Mouse (Mus musculus) intestine, postnatal 0 days (tissue): ENCODE measurements around the gene G6pc. TPM values are rescaled to one million over a fixed set of nuclear protein-coding genes. Genes with fewer than 3 reads are reported as not detected.
A peak's percentile ranks its signal among the peaks of the same experiment; 100 is the strongest.

Experiments used
- ATAC-seq: fragments of 200-750 bp; cut with Nextera tagmentation; 2 replicates; pipeline ENCODE4 v1.8.0; 2017; ENCODE audit warnings: mild to moderate bottlenecking, moderate TSS enrichment, moderate library complexity
- H3K27ac ChIP-seq: fragments of 300-500 bp; sonication (generic); 2 replicates; pipeline ENCODE4 v1.5.1; 2014; ENCODE audit warnings: mild to moderate bottlenecking, low read depth, low read length, moderate library complexity
- H3K27me3 ChIP-seq: fragments of 300-500 bp; sonication (generic); replicated peaks from 2 replicates; pipeline ENCODE4 v1.6.1; 2014; ENCODE audit warnings: low read length, mixed read lengths; ENCODE audit not compliant: control insufficient read depth, insufficient read depth
- H3K36me3 ChIP-seq: fragments of 300-500 bp; sonication (generic); 2 replicates; pipeline ENCODE4 v1.6.1; 2014; ENCODE audit warnings: mild to moderate bottlenecking, moderate library complexity; ENCODE audit not compliant: control insufficient read depth, insufficient read depth
- H3K4me1 ChIP-seq: fragments of 300-500 bp; sonication (generic); replicated peaks from 2 replicates; pipeline ENCODE4 v1.6.1; 2014; ENCODE audit warnings: antibody characterized with exemption, low read length, mixed read lengths; ENCODE audit not compliant: control insufficient read depth, insufficient read depth
- H3K4me2 ChIP-seq: fragments of 300-500 bp; sonication (generic); replicated peaks from 2 replicates; pipeline ENCODE4 v1.6.1; 2014; ENCODE audit warnings: low read depth, mild to moderate bottlenecking, moderate library complexity
- H3K4me3 ChIP-seq: fragments of 300-500 bp; sonication (generic); 2 replicates; pipeline ENCODE4 v1.5.1; 2014; ENCODE audit warnings: low read depth, low read length
- H3K9ac ChIP-seq: fragments of 300-500 bp; sonication (generic); 2 replicates; pipeline ENCODE4 v1.6.1; 2014; ENCODE audit warnings: mild to moderate bottlenecking, low read depth, low read length
- H3K9me3 ChIP-seq: fragments of 300-500 bp; sonication (generic); 2 replicates; pipeline ENCODE4 v1.6.1; 2016; ENCODE audit warnings: mixed run types; ENCODE audit not compliant: control insufficient read depth
- CTCF ChIP-seq: sonication (generic); IDR thresholded peaks from 2 replicates; pipeline ENCODE4 v1.5.1; 2016; ENCODE audit warnings: low read depth, mild to moderate bottlenecking, control low read depth, antibody characterized with exemption, moderate library complexity
- WGBS: fragments of 180-500 bp; shearing (Covaris S2); extraction: QIAGEN DNeasy Blood & Tissue Kit; methylation state at CpG from one replicate; pipeline ENCODE4 v1.1.7; 2014; 5-methylcytosine and 5-hydroxymethylcytosine counted together
- polyA plus RNA-seq: library from polyadenylated mRNA; unstranded; fragments of >200 nt; fragmentation: Nextera tagmentation; extraction: Ambion mirVana; gene quantifications from 2 replicates; pipeline ENCODE4 v1.2.1, GENCODE M21; 2015

Gene G6pc
- polyA plus RNA-seq, 1 experiment from 2014 or later: 54.3 TPM

GRCm38 (mm10) chr11:101381817-101382216 is 14.5 kb downstream of the G6pc start:
- Histone ChIP-seq H3K27me3 (no peaks in the 10 kb centered on the region), H3K4me1 (no peaks in the 10 kb centered on the region), H3K9me3 (no peaks in the 10 kb centered on the region), H3K9ac (no peak overlapping the region), H3K4me2 (no peak overlapping the region), H3K36me3 (no peaks in the 10 kb centered on the region), H3K4me3 (no peak overlapping the region), H3K27ac (no peak overlapping the region)
- TF ChIP-seq CTCF: no peak
- 29% methylated on average over 4 of the region's 4 CpGs for WGBS
- no peak for ATAC-seq

DNA sequence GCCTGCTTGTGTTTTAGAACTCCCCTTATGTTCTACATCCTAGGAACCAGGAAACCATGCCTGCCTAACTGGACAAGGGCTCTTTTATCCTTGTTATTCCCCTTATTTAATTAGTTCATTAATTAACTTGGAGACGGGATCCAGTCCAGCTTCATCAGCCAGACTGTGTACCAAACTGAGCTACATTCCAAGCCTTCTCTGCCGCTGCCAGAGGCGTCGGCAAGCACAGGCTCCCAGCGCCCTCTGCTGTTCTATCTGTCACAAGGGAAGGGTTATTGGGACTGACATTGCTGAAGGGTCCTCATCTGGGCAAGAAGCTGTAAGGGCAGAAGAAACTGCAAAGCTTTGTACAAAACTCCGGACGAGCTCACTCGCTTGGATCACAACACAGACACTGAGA is 27.7 kb downstream of the G6pc start:
- H3K4me1 ChIP-seq: no peaks in the 10 kb centered on the region
- no peaks in the 10 kb centered on the region for H3K27me3 ChIP-seq
- no peak overlapping the region for H3K9ac ChIP-seq
- no peaks in the 10 kb centered on the region for H3K36me3 ChIP-seq
- H3K4me2 ChIP-seq: no peak overlapping the region
- no peak overlapping the region for H3K4me3 ChIP-seq
- no peak overlapping the region for H3K27ac ChIP-seq
- WGBS: 2% methylated on average over 8 of the region's 8 CpGs
- no peaks in the 10 kb centered on the region for H3K9me3 ChIP-seq
- ATAC-seq: peak; percentile 38; the same call in 1 of the 2 replicates
- peak; percentile 98 for TF ChIP-seq CTCF

DNA sequence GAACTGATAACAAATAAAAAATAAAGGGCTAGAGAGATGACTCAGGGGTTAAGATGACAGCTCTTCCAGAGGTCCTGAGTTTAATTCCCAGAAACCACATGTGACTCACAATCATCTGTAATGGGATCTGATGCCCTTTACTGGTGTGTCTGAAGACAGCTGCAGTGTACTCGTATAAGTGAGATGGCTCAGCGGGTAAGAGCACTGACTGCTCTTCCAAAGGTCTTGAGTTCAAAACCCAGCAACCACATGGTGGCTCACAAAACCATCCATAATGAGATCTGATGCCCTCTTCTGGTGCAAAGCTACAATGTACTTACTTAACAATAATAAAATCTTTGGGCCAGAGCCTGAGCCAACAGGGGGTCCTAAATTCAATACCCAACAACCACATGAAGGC is 47.9 kb downstream of the G6pc start:
- Histone ChIP-seq H3K27ac (no peak overlapping the region), H3K9ac (no peak overlapping the region), H3K27me3 (no peaks in the 10 kb centered on the region), H3K4me1 (no peaks in the 10 kb centered on the region), H3K36me3 (peaks cover 29% of the 10 kb centered on the region), H3K4me3 (no peak overlapping the region), H3K9me3 (no peaks in the 10 kb centered on the region), H3K4me2 (no peak overlapping the region)
- WGBS: 76% methylated on average over 2 of the region's 2 CpGs
- TF ChIP-seq CTCF: peak; percentile 33; the same call in 1 of the 2 replicates
- ATAC-seq: no peak

- Histone ChIP-seq H3K36me3 (peaks cover 17% of the 10 kb centered on the region; the same call in 1 of the 2 replicates), H3K27ac (peak overlapping the region; percentile 57; the same call in 1 of the 2 replicates), H3K4me3 (peak overlapping the region; percentile 80), H3K27me3 (no peaks in the 10 kb centered on the region), H3K9ac (peak overlapping the region; percentile 80), H3K9me3 (no peaks in the 10 kb centered on the region), H3K4me1 (no peaks in the 10 kb centered on the region), H3K4me2 (peak overlapping the region; percentile 84)
- under 1% methylated on average over 11 of the region's 11 CpGs for WGBS
- no peak for ATAC-seq
- TF ChIP-seq CTCF: no peak
Measured at GRCm38 (mm10) chr11:101416433-101417100, 49.2 kb downstream of the G6pc start.

- H3K27ac ChIP-seq: peak within 1 kb of the TSS; percentile 57; the same call in 1 of the 2 replicates
- no peaks in the 10 kb centered on the region for H3K4me1 ChIP-seq
- peak within 1 kb of the TSS; percentile 84 for H3K4me2 ChIP-seq
- WGBS: under 1% methylated on average over 44 of the region's 45 CpGs
- H3K36me3 ChIP-seq: peaks cover 10% of the 10 kb centered on the region; the same call in 1 of the 2 replicates
- peak within 1 kb of the TSS; percentile 80 for H3K9ac ChIP-seq
- peak within 1 kb of the TSS; percentile 80 for H3K4me3 ChIP-seq
- no peak for TF ChIP-seq CTCF
- H3K27me3 ChIP-seq: no peaks in the 10 kb centered on the region
- ATAC-seq: peak; percentile 76
- H3K9me3 ChIP-seq: no peaks in the 10 kb centered on the region
Measured at GRCm38 (mm10) chr11:101417101-101417855, 49.9 kb downstream of the G6pc start, which contains the start of gene Aarsd1. Gene Aarsd1 (minus strand): TSS chr11:101417615.

DNA sequence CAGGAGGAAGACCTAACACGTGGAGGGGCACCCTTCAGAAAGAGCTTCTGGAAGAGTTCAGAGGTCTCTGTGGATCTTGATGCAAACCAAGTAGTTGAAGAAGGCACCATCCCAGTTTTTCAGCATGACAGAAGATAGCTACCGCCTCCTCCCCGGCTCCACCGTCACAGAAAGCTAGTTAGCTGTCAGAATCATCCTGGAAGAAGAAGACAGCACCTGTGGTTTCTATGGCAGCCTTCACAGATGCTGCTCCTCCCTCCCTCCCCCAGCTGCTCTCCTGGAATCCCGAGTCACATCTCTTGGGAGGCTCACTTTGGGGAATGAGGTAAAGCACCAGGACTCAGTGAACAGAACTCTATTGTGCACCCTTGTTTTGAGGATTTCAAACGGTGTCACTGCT is 51.6 kb downstream of the G6pc start:
- ATAC-seq: no peak

More for the DNA sequence above, 51.6 kb downstream of the G6pc start:
- Histone ChIP-seq H3K4me2 (no peak overlapping the region), H3K9me3 (no peaks in the 10 kb centered on the region), H3K4me3 (no peak overlapping the region), H3K9ac (no peak overlapping the region), H3K36me3 (no peaks in the 10 kb centered on the region), H3K27ac (no peak overlapping the region), H3K27me3 (no peaks in the 10 kb centered on the region), H3K4me1 (no peaks in the 10 kb centered on the region)
- no peak for TF ChIP-seq CTCF
- 64% methylated on average over 6 of the region's 6 CpGs for WGBS
